9 mouse cellular contexts compared by ENCODE assay signal in genomic region chr9:123716301-123716700, GRCm38 (mm10). TPM values are rescaled to one million over a fixed set of nuclear protein-coding genes. Genes with fewer than 3 reads are reported as not detected.
DNase-seq lines count a peak whose midpoint lies in the region; ATAC-seq and TF ChIP-seq lines count a peak whose summit lies in the region.
"Had no signal": no experiment of that assay in that cellular context is flagged by ENCODE, and none has a peak within 500 bp of the region (broad histone marks: within the 10 kb centered on the region; RNA-seq: fewer than 3 reads in every experiment).

No protein-coding gene starts in this region.

- peaks cover 8% of the 10 kb centered on the region; the same call in 1 of the 2 replicates for H3K36me3 ChIP-seq in hindbrain, embryonic 12.5 days
- H3K36me3 ChIP-seq in midbrain, embryonic 16.5 days (ENCODE audit: control insufficient read depth, insufficient read depth, low read length): 0 out of 2 replicates have a peak, but pooled peaks cover 2% of the 10 kb centered on the region

- peak; percentile 5 for DNase-seq in adrenal gland, adult 2 months
- no peak for DNase-seq in adrenal gland, adult 8-10 months
- no peak for DNase-seq in left cerebral cortex, adult 2 months (ENCODE audit: extremely low spot score in 1 of 2, low spot score in 2 of 2)
- no peak for DNase-seq in left cerebral cortex, adult 9 months (ENCODE audit: low spot score in 2 of 2)
- no peak for DNase-seq in ovary, adult 18-20 months (ENCODE audit: low spot score)
- no peak for DNase-seq in left cerebral cortex, adult 8-10 months (ENCODE audit: low spot score in 2 of 2)

- H3K4me1 ChIP-seq in hindbrain, embryonic 12.5 days: peaks cover 6% of the 10 kb centered on the region
- H3K4me1 ChIP-seq in midbrain, embryonic 16.5 days (ENCODE audit: control insufficient read depth, insufficient read depth, low read length): peaks cover 9% of the 10 kb centered on the region

- H3K27me3 ChIP-seq in hindbrain, embryonic 12.5 days: no peaks in the 10 kb centered on the region
- no peaks in the 10 kb centered on the region for H3K27me3 ChIP-seq in midbrain, embryonic 16.5 days (ENCODE audit: control insufficient read depth, insufficient read depth, low read depth, low read length)

- WGBS in hindbrain, embryonic 12.5 days: 64% methylated on average over 3 of the region's 3 CpGs
- 76% methylated on average over 3 of the region's 3 CpGs for WGBS in midbrain, embryonic 16.5 days

- H3K4me2 ChIP-seq in hindbrain, embryonic 12.5 days (replicated peaks): peak overlapping the region; percentile 71
- H3K4me2 ChIP-seq in midbrain, embryonic 16.5 days (ENCODE audit: low read length): peak overlapping the region; percentile 80

- peak overlapping the region; percentile 70; the same call in 1 of the 2 replicates for H3K4me3 ChIP-seq in left cerebral cortex, adult 2 months
- 0 out of 2 replicates have a peak overlapping the region, but pooled peaks have one; percentile 12 for H3K4me3 ChIP-seq in hindbrain, embryonic 12.5 days
- no peak overlapping the region for H3K4me3 ChIP-seq in midbrain, embryonic 16.5 days (ENCODE audit: low read depth, low read length)

- intact Hi-C loops in left cerebral cortex, adult 2 months (cut with DNase I): loop anchor here (5.0 kb wide), 1 partner anchor 81 kb away; no protein-coding TSS in a partner anchor

- H3K9me3 ChIP-seq in hindbrain, embryonic 12.5 days (replicated peaks): no peaks in the 10 kb centered on the region
- no peaks in the 10 kb centered on the region for H3K9me3 ChIP-seq in midbrain, embryonic 16.5 days (replicated peaks; ENCODE audit: control insufficient read depth, low read length, poor library complexity, severe bottlenecking)

- no peak for TF ChIP-seq CTCF in left cerebral cortex, adult 2 months (IDR thresholded peaks at IDR 0.05)

- ATAC-seq in hindbrain, embryonic 12.5 days (ENCODE audit: low FRiP score): no peak
- ATAC-seq in midbrain, embryonic 16.5 days: no peak

- H3K27ac ChIP-seq in left cerebral cortex, adult 2 months: no peak overlapping the region
- no peak overlapping the region for H3K27ac ChIP-seq in hindbrain, embryonic 12.5 days
- H3K27ac ChIP-seq in midbrain, embryonic 16.5 days (ENCODE audit: low read length): no peak overlapping the region

- H3K9ac ChIP-seq in hindbrain, embryonic 12.5 days: 0 out of 2 replicates have a peak overlapping the region, but pooled peaks have one; percentile 32
- H3K9ac ChIP-seq in midbrain, embryonic 16.5 days (ENCODE audit: low read depth, low read length): no peak overlapping the region

RNA-seq across cellular contexts. Expression of gene Lztfl1, which starts 1.2 kb away (rescaled TPM):
- 10 to 100 TPM; 44.7 to 55.5 TPM for total RNA-seq in adrenal gland, adult 2 months (2021)
- 0.74 and 1.1 TPM in 2 replicates for polyA plus RNA-seq in adrenal gland, adult 2 months (2012; rRNA removed)
- total RNA-seq in adrenal gland, adult 8-10 months (2022): 10 to 100 TPM; 47.5 to 60.5 (median 57.4) TPM
- total RNA-seq in left cerebral cortex, adult 2 months (2021): 10 to 100 TPM; 69.2 to 77.4 TPM
- polyA plus RNA-seq in hindbrain, embryonic 12.5 days (2016; fragmentation: Nextera tagmentation; extraction: Ambion mirVana): 53.2 and 57.4 TPM in 2 replicates
- polyA plus RNA-seq in midbrain, embryonic 16.5 days (2015; fragmentation: Nextera tagmentation; extraction: Ambion mirVana): 51.1 and 53.1 TPM in 2 replicates
- 10 to 100 TPM; 57.7 to 69.4 (median 64.5) TPM for total RNA-seq in left cerebral cortex, adult 8-10 months (2022)

RNA-seq across cellular contexts. Expression of gene Slc6a20a, which starts 37.6 kb away (rescaled TPM):
- under 1 TPM in 1 of 2 experiments, not detected in 1; 0.29 TPM for total RNA-seq in adrenal gland, adult 2 months (2021)
- polyA plus RNA-seq in adrenal gland, adult 2 months (2012; rRNA removed): 0.09 and 0.44 TPM in 2 replicates
- total RNA-seq in adrenal gland, adult 8-10 months (2022): under 1 TPM in 2 of 4 experiments, not detected in 2; 0.10 to 0.17 TPM
- total RNA-seq in left cerebral cortex, adult 2 months (2021): 10 to 100 TPM; 18.9 to 24.4 TPM
- 1.5 and 1.6 TPM in 2 replicates for polyA plus RNA-seq in hindbrain, embryonic 12.5 days (2016; fragmentation: Nextera tagmentation; extraction: Ambion mirVana)
- polyA plus RNA-seq in midbrain, embryonic 16.5 days (2015; fragmentation: Nextera tagmentation; extraction: Ambion mirVana): 12.5 and 15.1 TPM in 2 replicates
- total RNA-seq in left cerebral cortex, adult 8-10 months (2022): 10 to 100 TPM; 20.4 to 26.7 (median 23.4) TPM
- total RNA-seq: gastrocnemius, postnatal 4 days had no signal

RNA-seq across cellular contexts. Expression of gene Ccr9, which starts 38.1 kb away (rescaled TPM):
- not detected for total RNA-seq in adrenal gland, adult 2 months (2021)
- polyA plus RNA-seq in adrenal gland, adult 2 months (2012; rRNA removed): 0.04 and 0.20 TPM in 2 replicates
- total RNA-seq in adrenal gland, adult 8-10 months (2022): under 1 TPM; 0.05 to 0.15 (median 0.11) TPM
- under 1 TPM; 0.12 to 0.20 TPM for total RNA-seq in left cerebral cortex, adult 2 months (2021)
- 0.25 and 0.29 TPM in 2 replicates for polyA plus RNA-seq in hindbrain, embryonic 12.5 days (2016; fragmentation: Nextera tagmentation; extraction: Ambion mirVana)
- 0.30 TPM in 2 replicates for polyA plus RNA-seq in midbrain, embryonic 16.5 days (2015; fragmentation: Nextera tagmentation; extraction: Ambion mirVana)
- under 1 TPM; 0.18 to 0.28 (median 0.26) TPM for total RNA-seq in left cerebral cortex, adult 8-10 months (2022)

Comparison
In these comparisons a context has a peak if more than half of its experiments do, and no peak if none do; other contexts are left out.
1. RNA of gene Slc6a20a, which starts 37.6 kb away (total RNA-seq): 18.9 to 24.4 TPM in left cerebral cortex, adult 2 months and 20.4 to 26.7 TPM in left cerebral cortex, adult 8-10 months; 0.29 TPM in adrenal gland, adult 2 months and 0.10 to 0.17 TPM in adrenal gland, adult 8-10 months; every median in the first group is over 10 times any median in the second.